Mouse (Mus musculus): ENCODE data around the gene Cfap45.

The Cfap45 gene

GRCm38 (mm10) chr1:172496030-172496429 is 24.6 kb upstream of the Cfap45 start:
- no peak for DNase-seq (ENCODE audit: low read depth, low spot score)

GRCm38 (mm10) chr1:172497428-172497827 is 23.2 kb upstream of the Cfap45 start:
- DNase-seq (ENCODE audit: low read depth, low spot score) = no peak

- peak; percentile 54 for DNase-seq (ENCODE audit: low read depth, low spot score)
Measured at GRCm38 (mm10) chr1:172499765-172500441, 20.7 kb upstream of the Cfap45 start, which contains the start of gene Tagln2. Tagln2 (plus strand) TSS chr1:172500047.

GRCm38 (mm10) chr1:172500451-172501370 is 19.9 kb upstream of the Cfap45 start:
- no peak for DNase-seq (ENCODE audit: low read depth, low spot score)

- DNase-seq (ENCODE audit: low read depth, low spot score) = no peak
Measured at GRCm38 (mm10) chr1:172501371-172502144, 19.0 kb upstream of the Cfap45 start.

GRCm38 (mm10) chr1:172502145-172503110 is 18.2 kb upstream of the Cfap45 start:
- no peak for DNase-seq (ENCODE audit: low read depth, low spot score)

- no peak for DNase-seq (ENCODE audit: low read depth, low spot score)
Measured at GRCm38 (mm10) chr1:172503111-172503997, 17.2 kb upstream of the Cfap45 start.

- no peak for DNase-seq (ENCODE audit: low read depth, low spot score)
Measured at GRCm38 (mm10) chr1:172504756-172505155, 15.8 kb upstream of the Cfap45 start.

- DNase-seq (ENCODE audit: low read depth, low spot score) = no peak
Measured at GRCm38 (mm10) chr1:172507001-172507400, 13.6 kb upstream of the Cfap45 start.

GRCm38 (mm10) chr1:172507701-172508100 is 12.9 kb upstream of the Cfap45 start:
- DNase-seq (ENCODE audit: low read depth, low spot score) = no peak

GRCm38 (mm10) chr1:172508172-172508571 is 12.4 kb upstream of the Cfap45 start:
- no peak for DNase-seq (ENCODE audit: low read depth, low spot score)

- no peak for DNase-seq (ENCODE audit: low read depth, low spot score)
Measured at GRCm38 (mm10) chr1:172509235-172509634, 11.4 kb upstream of the Cfap45 start.

- DNase-seq (ENCODE audit: low read depth, low spot score) = no peak
Measured at GRCm38 (mm10) chr1:172509983-172510382, 10.6 kb upstream of the Cfap45 start.

GRCm38 (mm10) chr1:172510421-172510972 is 10.1 kb upstream of the Cfap45 start:
- no peak for DNase-seq (ENCODE audit: low read depth, low spot score)

GRCm38 (mm10) chr1:172512962-172513361 is 7.6 kb upstream of the Cfap45 start:
- no peak for DNase-seq (ENCODE audit: low read depth, low spot score)

- DNase-seq (ENCODE audit: low read depth, low spot score) = no peak
Measured at GRCm38 (mm10) chr1:172513525-172514212, 6.9 kb upstream of the Cfap45 start.

GRCm38 (mm10) chr1:172514213-172514529 is 6.4 kb upstream of the Cfap45 start:
- DNase-seq (ENCODE audit: low read depth, low spot score) = no peak

- DNase-seq (ENCODE audit: low read depth, low spot score) = no peak
Measured at GRCm38 (mm10) chr1:172514551-172515268, 5.9 kb upstream of the Cfap45 start.
